Comparison of ENCODE assay signal across 16 mouse cellular contexts in genomic region chr6:134115219-134115968, GRCm38 (mm10).
DNase-seq lines count a peak whose midpoint lies in the region; ATAC-seq and TF ChIP-seq lines count a peak whose summit lies in the region.
"Had no signal": no experiment of that assay in that cellular context is flagged by ENCODE, and none has a peak within 500 bp of the region (broad histone marks: within the 10 kb centered on the region; RNA-seq: fewer than 3 reads in every experiment).

No protein-coding gene starts in this region.

- peaks cover 32% of the 10 kb centered on the region; the same call in 1 of the 2 replicates for H3K4me1 ChIP-seq in stomach, embryonic 16.5 days (ENCODE audit: control insufficient read depth, insufficient read depth, low read length)
- peaks cover 8% of the 10 kb centered on the region for H3K4me1 ChIP-seq in stomach, postnatal 0 days (replicated peaks; ENCODE audit: control insufficient read depth, insufficient read depth)
- peaks cover 23% of the 10 kb centered on the region; the same call in 1 of the 2 replicates for H3K4me1 ChIP-seq in brown adipose tissue, adult 24 weeks (ENCODE audit: control insufficient read depth, insufficient read depth, insufficient read length, low read length)
- peaks cover 7% of the 10 kb centered on the region for H3K4me1 ChIP-seq in kidney, embryonic 16.5 days (ENCODE audit: insufficient read depth, low read length)
- H3K4me1 ChIP-seq: midbrain, embryonic 15.5 days had no signal

- H3K9me3 ChIP-seq in stomach, embryonic 16.5 days (replicated peaks; ENCODE audit: control insufficient read depth, low read length), result no peaks in the 10 kb centered on the region
- H3K9me3 ChIP-seq in stomach, postnatal 0 days (ENCODE audit: control insufficient read depth, low read length), result no peaks in the 10 kb centered on the region
- H3K9me3 ChIP-seq in kidney, embryonic 16.5 days (ENCODE audit: low read length), result no peaks in the 10 kb centered on the region
- H3K9me3 ChIP-seq: forebrain, embryonic 15.5 days; midbrain, embryonic 15.5 days had no signal

- no peaks in the 10 kb centered on the region for H3K36me3 ChIP-seq in stomach, embryonic 16.5 days (ENCODE audit: control insufficient read depth, insufficient read depth, low read length)
- H3K36me3 ChIP-seq in stomach, postnatal 0 days (ENCODE audit: control insufficient read depth, insufficient read depth, low read length), result no peaks in the 10 kb centered on the region
- no peaks in the 10 kb centered on the region for H3K36me3 ChIP-seq in kidney, embryonic 16.5 days (ENCODE audit: insufficient read depth, low read length)
- H3K36me3 ChIP-seq: forebrain, embryonic 15.5 days; midbrain, embryonic 15.5 days had no signal

- TF ChIP-seq CTCF in stomach, postnatal 0 days (IDR thresholded peaks at IDR 0.05; ENCODE audit: low read depth), result no peak

- no peak overlapping the region for H3K4me3 ChIP-seq in stomach, embryonic 16.5 days (replicated peaks; ENCODE audit: low read length)
- no peak overlapping the region for H3K4me3 ChIP-seq in stomach, postnatal 0 days (ENCODE audit: low read depth, low read length)
- H3K4me3 ChIP-seq in brown adipose tissue, adult 24 weeks (ENCODE audit: insufficient read depth, low read depth, low read length), result no peak overlapping the region
- no peak overlapping the region for H3K4me3 ChIP-seq in kidney, embryonic 16.5 days (ENCODE audit: low read length)
- H3K4me3 ChIP-seq: erythroblast, embryonic 14.5 days; forebrain, embryonic 15.5 days; heart, adult 2 months; midbrain, embryonic 15.5 days had no signal

- 75% methylated on average over 14 of the region's 14 CpGs for WGBS in stomach, embryonic 16.5 days
- 75% methylated on average over 14 of the region's 14 CpGs for whole genome bisulfite sequencing in stomach, postnatal 0 days
- WGBS in kidney, embryonic 16.5 days, result 78% methylated on average over 14 of the region's 14 CpGs

- H3K4me2 ChIP-seq in stomach, embryonic 16.5 days (ENCODE audit: low read depth, low read length), result no peak overlapping the region
- no peak overlapping the region for H3K4me2 ChIP-seq in stomach, postnatal 0 days (replicated peaks; ENCODE audit: low read depth)
- no peak overlapping the region for H3K4me2 ChIP-seq in kidney, embryonic 16.5 days (replicated peaks; ENCODE audit: low read depth, low read length)
- H3K4me2 ChIP-seq: forebrain, embryonic 15.5 days; midbrain, embryonic 15.5 days had no signal

- no peaks in the 10 kb centered on the region for H3K27me3 ChIP-seq in stomach, embryonic 16.5 days (ENCODE audit: control insufficient read depth, insufficient read depth, low read length)
- no peaks in the 10 kb centered on the region for H3K27me3 ChIP-seq in stomach, postnatal 0 days (ENCODE audit: control insufficient read depth, insufficient read depth, low read length)
- no peaks in the 10 kb centered on the region for H3K27me3 ChIP-seq in kidney, embryonic 16.5 days (ENCODE audit: insufficient read depth, low read length)
- H3K27me3 ChIP-seq: forebrain, embryonic 15.5 days; midbrain, embryonic 15.5 days had no signal

- H3K9ac ChIP-seq in stomach, embryonic 16.5 days (ENCODE audit: low read length), result no peak overlapping the region
- H3K9ac ChIP-seq in stomach, postnatal 0 days (ENCODE audit: low read length), result no peak overlapping the region
- H3K9ac ChIP-seq in kidney, embryonic 16.5 days (replicated peaks; ENCODE audit: low read length), result no peak overlapping the region
- H3K9ac ChIP-seq: forebrain, embryonic 15.5 days; midbrain, embryonic 15.5 days had no signal

- no peak for DNase-seq in stomach, postnatal 0 days (ENCODE audit: low spot score)
- no peak for DNase-seq in layer of hippocampus, postnatal 36 days
- DNase-seq in right cerebral cortex, adult 2 months (ENCODE audit: low spot score in 2 of 2), result no peak
- DNase-seq: cerebellum, adult 18-20 months; cerebellum, postnatal 36 days; lung, adult 2 months; right cerebral cortex, postnatal 14 days had no signal

- TF ChIP-seq EP300 in stomach, postnatal 0 days (optimal IDR thresholded peaks at IDR 0.05), result no peak

- peak overlapping the region; percentile 62 for H3K27ac ChIP-seq in stomach, embryonic 16.5 days (ENCODE audit: low read length)
- no peak overlapping the region; the same call in 1 of the 2 replicates for H3K27ac ChIP-seq in stomach, postnatal 0 days (replicated peaks)
- peak overlapping the region; percentile 17 for H3K27ac ChIP-seq in brown adipose tissue, adult 24 weeks (replicated peaks; ENCODE audit: low read depth, low read length)
- H3K27ac ChIP-seq in kidney, embryonic 16.5 days (ENCODE audit: low read length), result no peak overlapping the region
- H3K27ac ChIP-seq: forebrain, embryonic 15.5 days; heart, adult 2 months; midbrain, embryonic 15.5 days had no signal

- ATAC-seq in stomach, embryonic 16.5 days (ENCODE audit: insufficient read depth, low FRiP score), result no peak
- ATAC-seq in stomach, postnatal 0 days (ENCODE audit: low FRiP score, low TSS enrichment), result no peak
- ATAC-seq in megakaryocyte, adult 5-6 weeks (ENCODE audit: poor library complexity, severe bottlenecking), result peak; percentile 70
- ATAC-seq in kidney, embryonic 16.5 days (ENCODE audit: low FRiP score, low TSS enrichment), result no peak
- ATAC-seq: CD4-positive, CD25-positive, alpha-beta regulatory T cell, adult 4 months; forebrain, embryonic 15.5 days; midbrain, embryonic 15.5 days had no signal

Comparison
In these comparisons a context has a peak if more than half of its experiments do, and no peak if none do; other contexts are left out.
1. H3K27ac ChIP-seq: peak in stomach, embryonic 16.5 days (single experiment) and brown adipose tissue, adult 24 weeks (single experiment); none in stomach, postnatal 0 days (single experiment) and kidney, embryonic 16.5 days (single experiment).